Mouse (Mus musculus) intestine, embryonic 14.5 days (tissue): ENCODE measurements at regions not wholly inside any gene's neighbourhood (a gene's known extent, or its start where the extent isn't known, plus 50 kb on each side); places are given as distances from the start of the nearest gene placed in this dataset.
A peak's percentile ranks its signal among the peaks of the same experiment; 100 is the strongest.
"Not testable (repeated sequence)": the region's sequence is repeated elsewhere in the genome, so short reads cannot be mapped to it uniquely, and the experiment has no call there.

Experiments used
- ATAC-seq: fragments of 200-750 bp; cut with Nextera tagmentation; replicated peaks from 2 replicates; pipeline ENCODE4 v1.8.0; 2017; ENCODE audit warnings: low read depth, moderate number of reproducible peaks, moderate TSS enrichment, moderate library complexity; ENCODE audit not compliant: low FRiP score, low TSS enrichment
- DNase-seq: peaks from one replicate; pipeline ENCODE4 v3.0.0-alpha.2; 2018; ENCODE audit warnings: low spot score
- H3K27ac ChIP-seq: fragments of 300-500 bp; sonication (generic); 2 replicates; pipeline ENCODE4 v1.5.1; 2014; ENCODE audit warnings: low read depth, mild to moderate bottlenecking, control low read depth
- H3K27me3 ChIP-seq: fragments of 300-500 bp; sonication (generic); replicated peaks from 2 replicates; pipeline ENCODE4 v1.6.1; 2014; ENCODE audit warnings: low read length, control low read depth; ENCODE audit not compliant: control insufficient read depth, insufficient read depth
- H3K36me3 ChIP-seq: fragments of 300-500 bp; sonication (generic); 2 replicates; pipeline ENCODE4 v1.6.1; 2014; ENCODE audit warnings: low read length, control low read depth; ENCODE audit not compliant: control insufficient read depth, insufficient read depth
- H3K4me1 ChIP-seq: fragments of 300-500 bp; sonication (generic); replicated peaks from 2 replicates; pipeline ENCODE4 v1.6.1; 2014; ENCODE audit warnings: low read length, control low read depth, mixed read lengths; ENCODE audit not compliant: control insufficient read depth, insufficient read depth
- H3K4me2 ChIP-seq: fragments of 300-500 bp; sonication (generic); 2 replicates; pipeline ENCODE4 v1.6.1; 2014; ENCODE audit warnings: low read length
- H3K4me3 ChIP-seq: fragments of 300-500 bp; sonication (generic); 2 replicates; pipeline ENCODE4 v1.5.1; 2014; ENCODE audit warnings: low read depth, low read length, control low read depth, mixed read lengths
- H3K9ac ChIP-seq: fragments of 300-500 bp; sonication (generic); 2 replicates; pipeline ENCODE4 v1.6.1; 2014; ENCODE audit warnings: mild to moderate bottlenecking, low read length
- H3K9me3 ChIP-seq: fragments of 300-500 bp; sonication (generic); 2 replicates; pipeline ENCODE4 v1.6.1; 2016; ENCODE audit warnings: low read length, control low read depth; ENCODE audit not compliant: control insufficient read depth
- WGBS: fragments of 180-500 bp; shearing (Covaris S2); extraction: QIAGEN DNeasy Blood & Tissue Kit; methylation state at CpG from one replicate; pipeline ENCODE4 v1.1.7; 2014; 5-methylcytosine and 5-hydroxymethylcytosine counted together

DNA sequence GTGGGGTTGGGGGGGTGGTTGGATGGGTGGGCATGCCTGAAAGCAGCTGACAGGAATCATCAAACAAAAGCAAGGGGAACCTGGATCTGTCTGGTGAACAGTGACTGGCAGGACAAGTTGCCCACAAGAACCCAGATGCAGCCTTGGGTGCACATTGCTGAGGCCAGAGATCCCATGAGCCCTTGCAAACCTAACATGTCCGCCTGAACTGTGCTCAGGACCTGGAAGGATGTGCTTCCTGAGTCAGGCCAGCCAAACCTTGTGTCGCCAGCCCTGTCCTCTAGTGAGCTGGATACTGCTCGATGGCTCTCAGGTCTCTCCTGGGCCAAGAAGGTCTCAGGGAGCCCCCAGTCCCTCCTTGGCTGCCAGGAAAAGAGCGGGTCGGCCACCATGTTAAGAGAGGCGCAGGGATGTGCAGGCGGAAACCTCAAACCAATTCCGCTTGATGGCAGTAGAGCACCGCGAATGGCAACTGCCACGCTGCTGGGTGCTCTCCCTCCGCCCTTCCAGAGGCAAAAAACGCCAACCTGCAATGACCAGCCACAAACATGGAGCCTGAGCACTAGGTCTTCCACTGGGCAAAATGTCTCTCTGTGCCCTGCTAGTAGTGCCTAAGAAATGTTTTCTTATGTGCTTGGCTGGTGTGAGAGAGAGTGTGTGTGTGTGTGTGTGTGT, 140.2 kb downstream of the Pls3 start:
- WGBS: 67% methylated on average over 11 of the region's 13 CpGs
- not testable (repeated sequence) for H3K4me3 ChIP-seq, H3K27me3 ChIP-seq, H3K27ac ChIP-seq, H3K4me1 ChIP-seq, H3K9me3 ChIP-seq, ATAC-seq, H3K9ac ChIP-seq, DNase-seq, H3K36me3 ChIP-seq, H3K4me2 ChIP-seq

DNA sequence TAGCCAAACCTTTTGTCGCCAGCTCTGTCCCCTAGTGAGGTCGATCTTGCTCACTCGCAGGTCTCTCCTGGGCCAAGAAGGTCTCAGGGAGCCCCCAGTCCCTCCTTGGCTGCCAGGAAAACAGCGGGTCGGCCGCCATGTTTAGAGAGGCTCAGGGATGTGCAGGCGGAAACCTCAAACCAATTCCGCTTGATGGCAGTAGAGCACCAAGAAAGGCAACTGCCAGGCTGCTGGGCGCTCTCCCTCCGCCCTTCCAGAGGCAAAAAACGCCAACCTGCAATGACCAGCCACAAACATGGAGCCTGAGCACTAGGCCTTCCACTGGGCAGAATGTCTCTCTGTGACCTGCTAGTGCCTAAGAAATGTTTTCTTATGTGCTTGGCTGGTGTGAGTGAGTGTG, 141.3 kb downstream of the Pls3 start:
- not testable (repeated sequence) for H3K27ac ChIP-seq, H3K27me3 ChIP-seq, H3K36me3 ChIP-seq, H3K9me3 ChIP-seq, H3K9ac ChIP-seq, H3K4me1 ChIP-seq, H3K4me3 ChIP-seq, H3K4me2 ChIP-seq, ATAC-seq
- WGBS: 74% methylated on average over 11 of the region's 11 CpGs
- peak; percentile 61 for DNase-seq

DNA sequence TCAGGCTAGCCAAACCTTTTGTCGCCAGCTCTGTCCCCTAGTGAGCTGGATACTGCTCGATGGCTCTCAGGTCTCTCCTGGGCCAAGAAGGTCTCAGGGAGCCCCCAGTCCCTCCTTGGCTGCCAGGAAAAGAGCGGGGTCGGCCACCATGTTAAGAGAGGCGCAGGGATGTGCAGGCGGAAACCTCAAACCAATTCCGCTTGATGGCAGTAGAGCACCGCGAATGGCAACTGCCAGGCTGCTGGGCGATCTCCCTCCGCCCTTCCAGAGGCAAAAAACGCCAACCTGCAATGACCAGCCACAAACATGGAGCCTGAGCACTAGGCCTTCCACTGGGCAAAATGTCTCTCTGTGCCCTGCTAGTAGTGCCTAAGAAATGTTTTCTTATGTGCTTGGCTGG, 145.2 kb downstream of the Pls3 start:
- not testable (repeated sequence) for H3K9me3 ChIP-seq, H3K27me3 ChIP-seq, H3K4me3 ChIP-seq, H3K27ac ChIP-seq, H3K4me1 ChIP-seq, H3K4me2 ChIP-seq, ATAC-seq, H3K9ac ChIP-seq, H3K36me3 ChIP-seq, DNase-seq
- WGBS: 79% methylated on average over 12 of the region's 12 CpGs

DNA sequence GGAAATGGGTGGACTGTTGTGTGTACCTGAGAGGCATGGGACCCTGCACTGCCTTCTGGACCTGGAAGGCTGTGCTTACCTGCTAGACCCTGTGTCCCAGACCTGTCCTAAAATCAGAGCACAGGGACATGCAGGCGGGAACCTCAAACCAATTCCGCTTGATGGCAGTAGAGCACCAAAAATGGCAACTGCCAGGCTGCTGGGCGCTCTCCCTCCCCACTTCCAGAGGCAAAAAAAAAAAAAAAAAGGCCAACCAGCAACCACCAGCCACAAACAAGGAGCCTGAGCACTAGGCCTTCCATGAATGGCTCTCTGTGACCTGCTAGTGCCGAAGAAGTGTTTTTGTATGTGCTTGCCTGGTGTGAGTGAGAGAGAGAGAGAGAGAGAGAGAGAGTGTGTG, 146.5 kb downstream of the Pls3 start:
- no peak overlapping the region for H3K9ac ChIP-seq
- no peak overlapping the region for H3K27ac ChIP-seq
- H3K4me2 ChIP-seq: no peak overlapping the region
- H3K4me1 ChIP-seq: no peaks in the 10 kb centered on the region
- DNase-seq (no peak), ATAC-seq (no peak)
- H3K9me3 ChIP-seq: no peaks in the 10 kb centered on the region
- no peak overlapping the region for H3K4me3 ChIP-seq
- no peaks in the 10 kb centered on the region for H3K27me3 ChIP-seq
- 86% methylated on average over 3 of the region's 4 CpGs for WGBS
- H3K36me3 ChIP-seq: peaks cover 6% of the 10 kb centered on the region; the same call in 1 of the 2 replicates

DNA sequence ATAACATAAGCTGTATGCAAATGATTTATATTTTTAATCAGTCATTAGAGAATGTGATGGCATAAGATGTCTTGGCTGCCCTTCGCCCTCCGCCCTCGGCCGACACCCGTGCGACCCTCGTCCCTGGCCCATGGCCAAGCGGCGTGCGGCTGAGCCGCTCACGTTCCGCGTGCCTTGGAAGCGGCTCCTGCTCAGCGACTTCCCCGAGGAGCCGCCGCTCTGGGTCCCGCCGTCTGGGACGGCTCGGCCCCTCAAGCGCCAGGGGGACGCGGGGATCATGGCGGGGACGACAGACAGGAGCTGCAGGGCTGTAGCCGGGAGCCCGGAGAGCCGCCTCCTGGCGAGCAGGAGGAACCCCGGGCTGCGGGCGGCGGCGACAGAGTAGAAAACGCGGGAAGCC, 145.5 kb upstream of the Rab39b start:
- 67% methylated on average over 31 of the region's 39 CpGs for WGBS

DNA sequence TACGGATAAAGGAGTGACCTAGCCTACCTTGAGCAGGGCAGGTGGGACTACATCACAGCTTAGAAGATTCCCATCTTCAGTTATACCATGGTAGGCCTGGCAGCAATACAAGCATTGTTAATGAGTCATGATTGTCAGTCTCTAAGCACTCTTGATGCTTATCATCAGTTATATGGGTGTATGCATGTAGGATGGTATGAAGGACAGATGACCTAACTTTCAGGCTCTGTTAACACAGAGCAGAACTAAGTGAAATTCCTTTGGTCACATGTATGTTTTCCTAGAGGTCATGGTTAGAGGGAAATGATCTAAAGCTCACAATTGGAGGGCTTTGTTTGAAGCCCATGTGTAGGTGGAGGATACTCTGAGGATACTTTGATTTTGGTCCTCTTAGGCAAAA, 121.9 kb upstream of the Rab39b start:
- Histone ChIP-seq H3K27me3 (no peaks in the 10 kb centered on the region), H3K9ac (no peak overlapping the region), H3K4me1 (no peaks in the 10 kb centered on the region), H3K4me3 (no peak overlapping the region), H3K9me3 (no peaks in the 10 kb centered on the region), H3K4me2 (no peak overlapping the region), H3K36me3 (no peaks in the 10 kb centered on the region), H3K27ac (no peak overlapping the region)
- ATAC-seq (no peak), DNase-seq (no peak)
- WGBS: 34% methylated on average over 1 of the region's 1 CpGs

More for the DNA sequence above, 145.5 kb upstream of the Rab39b start:
- H3K4me3 ChIP-seq, H3K36me3 ChIP-seq, H3K9me3 ChIP-seq, DNase-seq, H3K4me1 ChIP-seq, H3K4me2 ChIP-seq, H3K27me3 ChIP-seq, H3K9ac ChIP-seq, ATAC-seq, H3K27ac ChIP-seq: not testable (repeated sequence)

DNA sequence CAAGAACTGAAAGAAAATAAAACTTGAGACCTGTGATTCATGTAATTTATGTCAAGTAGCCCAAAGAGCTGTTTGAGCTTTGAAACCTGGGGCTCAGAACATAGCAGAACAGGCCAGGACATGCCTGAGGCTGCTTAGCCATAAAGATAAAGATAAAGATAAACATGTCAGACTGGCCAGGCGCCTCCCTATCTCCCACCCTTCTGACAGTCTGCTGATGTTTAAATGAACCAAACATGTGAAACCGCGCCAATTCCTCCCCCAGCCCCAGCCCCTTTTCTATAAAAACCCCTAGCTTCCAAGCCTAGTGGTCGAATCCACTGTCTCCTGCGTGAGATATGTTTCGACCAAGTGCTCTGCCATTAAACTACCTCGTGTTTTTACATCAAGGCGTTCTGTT, 97.2 kb upstream of the Rab39b start:
- 80% methylated on average over 8 of the region's 8 CpGs for WGBS

DNA sequence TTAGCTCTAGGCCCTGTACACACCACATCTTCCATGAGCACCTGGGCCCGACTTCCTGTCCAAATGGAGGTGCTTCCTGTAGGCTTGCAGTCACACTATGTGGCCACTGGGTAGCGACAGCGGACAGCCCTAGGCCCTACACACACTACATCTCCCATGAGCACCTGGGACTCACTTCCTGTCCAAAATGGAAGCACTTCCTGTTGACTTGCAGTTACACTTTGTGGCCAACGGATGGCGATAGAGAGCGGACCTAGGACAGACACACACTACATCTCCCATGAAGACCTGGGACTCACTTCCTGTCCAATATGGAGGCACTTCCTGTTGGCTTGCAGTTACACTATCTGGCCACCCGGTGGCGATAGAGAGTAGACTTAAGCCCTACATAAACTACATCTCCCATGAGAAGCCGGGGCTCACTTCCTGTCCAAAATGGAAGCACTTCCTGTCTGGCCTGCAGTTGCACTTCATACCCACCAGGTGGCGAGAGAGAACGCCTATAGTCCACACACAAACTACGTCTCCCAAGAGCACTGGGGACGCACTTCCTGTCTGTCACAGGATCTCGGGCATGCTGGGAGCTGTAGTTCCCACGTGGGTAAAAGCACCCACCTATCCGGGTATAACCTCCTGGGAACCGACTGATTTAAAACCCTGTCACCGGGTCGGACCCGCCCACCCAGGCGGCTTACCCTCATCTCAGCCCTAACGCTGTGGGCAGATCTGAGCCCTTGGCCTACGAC, 96.1 kb upstream of the Rab39b start:
- Histone ChIP-seq H3K9me3 (0 out of 2 replicates have a peak, but pooled peaks cover 5% of the 10 kb centered on the region), H3K4me3 (peak overlapping the region; percentile 17; the same call in 1 of the 2 replicates), H3K36me3 (no peaks in the 10 kb centered on the region), H3K27ac (no peak overlapping the region), H3K4me1 (no peaks in the 10 kb centered on the region), H3K4me2 (peak overlapping the region; percentile 38), H3K27me3 (no peaks in the 10 kb centered on the region), H3K9ac (no peak overlapping the region)
- WGBS: 9% methylated on average over 23 of the region's 23 CpGs
- DNase-seq (peak; percentile 86), ATAC-seq (peak; percentile 97)

More for the DNA sequence above, 97.2 kb upstream of the Rab39b start:
- DNase-seq, H3K27ac ChIP-seq, H3K9ac ChIP-seq, H3K27me3 ChIP-seq, H3K4me1 ChIP-seq, ATAC-seq, H3K9me3 ChIP-seq, H3K36me3 ChIP-seq, H3K4me2 ChIP-seq, H3K4me3 ChIP-seq: not testable (repeated sequence)

DNA sequence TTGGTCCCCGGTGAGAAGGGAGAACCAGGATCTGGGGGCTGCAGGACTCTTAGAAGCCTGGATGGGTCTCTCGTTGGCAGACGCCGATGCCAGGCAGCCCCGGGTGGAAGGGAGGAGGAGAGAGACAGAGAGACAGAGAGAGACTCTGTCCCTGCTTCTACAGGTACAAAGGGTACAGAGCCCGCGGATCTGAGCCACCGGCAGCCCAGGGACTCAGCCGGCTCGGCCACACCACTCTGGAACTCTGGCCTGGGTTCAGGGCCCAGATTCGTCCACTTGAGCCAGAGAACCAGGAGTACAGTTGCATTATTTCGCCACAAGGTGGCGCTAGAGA, 95.5 kb upstream of the Rab39b start:
- H3K27me3 ChIP-seq: no peaks in the 10 kb centered on the region
- no peaks in the 10 kb centered on the region for H3K36me3 ChIP-seq
- H3K9ac ChIP-seq: 0 out of 2 replicates have a peak overlapping the region, but pooled peaks have one; percentile 7
- no peaks in the 10 kb centered on the region for H3K4me1 ChIP-seq
- H3K9me3 ChIP-seq: 0 out of 2 replicates have a peak, but pooled peaks cover 5% of the 10 kb centered on the region
- no peak overlapping the region for H3K27ac ChIP-seq
- WGBS: 56% methylated on average over 13 of the region's 13 CpGs
- peak overlapping the region; percentile 38 for H3K4me2 ChIP-seq
- DNase-seq: peak; percentile 71
- peak overlapping the region; percentile 6; the same call in 1 of the 2 replicates for H3K4me3 ChIP-seq
- no peak for ATAC-seq
